Mouse (Mus musculus): ENCODE measurements around the gene Zfp810. TPM values are rescaled to one million over a fixed set of nuclear protein-coding genes. Genes with fewer than 3 reads are reported as not detected.

Gene Zfp810
- total RNA-seq, 2 experiments from 2014 or later, result 9.2 to 12.4 TPM

DNA sequence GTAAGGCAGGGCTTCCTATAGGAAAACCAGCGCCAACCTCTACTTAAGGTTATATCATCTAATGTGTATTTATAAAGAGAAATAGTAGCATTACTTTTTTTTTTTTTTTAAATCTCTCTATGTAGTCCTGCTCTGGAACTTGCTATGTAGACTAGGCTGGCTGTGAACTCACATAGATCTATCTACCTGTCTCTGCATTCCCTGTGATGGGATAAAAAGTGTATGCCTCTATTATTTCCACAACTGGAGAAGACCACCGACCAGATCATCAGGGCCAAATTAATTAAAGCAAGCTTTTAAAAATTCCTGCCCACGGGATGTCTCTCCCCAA lies 47.4 kb downstream of the Zfp810 start:
- no peak for DNase-seq

DNA sequence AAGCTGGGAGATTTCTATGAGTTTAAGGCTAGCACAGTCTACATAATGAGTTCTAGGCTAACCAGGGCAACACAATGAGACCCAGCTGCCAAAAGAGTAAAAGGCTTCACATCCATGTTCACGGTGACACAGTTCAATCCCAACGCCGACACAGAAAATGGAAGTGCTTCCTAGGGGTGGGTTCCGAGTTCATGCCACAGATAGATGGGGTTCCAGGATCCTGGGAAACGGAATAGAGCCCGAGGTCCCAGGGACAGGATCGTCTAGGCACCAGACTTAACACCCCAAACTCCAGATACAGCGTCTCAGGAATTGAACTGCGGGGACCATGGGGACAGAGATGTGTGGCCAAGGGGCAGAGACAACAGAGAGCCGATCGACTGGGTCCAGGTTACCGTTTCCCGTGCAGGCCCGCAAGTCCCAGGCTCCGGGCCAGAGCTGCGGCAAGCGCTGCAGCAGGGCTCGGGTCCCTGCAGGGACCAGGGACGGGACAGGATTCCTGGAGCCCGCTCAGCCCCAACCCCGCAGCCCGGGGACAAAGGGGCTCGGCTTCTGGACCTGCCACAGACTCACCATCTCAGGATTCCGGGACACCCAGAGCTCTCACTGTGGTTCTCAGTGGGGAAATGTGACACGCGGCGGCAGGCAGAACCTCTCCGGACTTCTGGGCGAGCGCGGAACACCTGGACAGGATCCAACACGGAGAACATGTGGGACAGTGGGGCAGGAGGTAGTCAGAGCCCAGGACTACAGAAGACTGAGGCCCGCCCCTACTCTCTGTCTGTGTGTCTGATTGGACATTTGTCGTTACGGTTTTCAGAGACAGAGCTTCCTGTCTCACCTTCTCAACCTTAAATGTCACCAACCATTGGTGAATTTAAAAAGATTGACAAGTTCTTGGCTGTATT lies 48.0 kb downstream of the Zfp810 start, which contains the start of gene Zfp599:
Gene Zfp599, minus strand, starts transcription at position 712 of the 908 bp plus-strand sequence.
- peak; percentile 82 for DNase-seq

DNA sequence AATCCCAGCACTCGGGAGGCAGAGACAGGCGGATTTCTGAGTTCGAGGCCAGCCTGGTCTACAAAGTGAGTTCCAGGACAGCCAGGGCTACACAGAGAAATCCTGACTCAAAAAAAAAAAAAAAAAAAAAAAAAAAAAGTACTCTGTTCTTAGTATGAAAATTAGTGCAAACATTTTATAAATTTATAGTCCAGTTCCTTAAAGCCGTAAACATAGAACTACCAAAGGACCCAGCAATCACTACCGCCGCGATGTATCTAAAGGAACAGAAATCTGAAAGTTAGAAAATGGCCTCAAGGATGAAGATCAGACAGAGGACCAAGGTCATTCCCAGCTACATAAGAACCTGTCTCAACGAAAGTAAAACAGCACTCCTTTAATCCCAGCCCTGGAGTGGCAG lies 48.7 kb downstream of the Zfp810 start:
- no peak for DNase-seq

DNA sequence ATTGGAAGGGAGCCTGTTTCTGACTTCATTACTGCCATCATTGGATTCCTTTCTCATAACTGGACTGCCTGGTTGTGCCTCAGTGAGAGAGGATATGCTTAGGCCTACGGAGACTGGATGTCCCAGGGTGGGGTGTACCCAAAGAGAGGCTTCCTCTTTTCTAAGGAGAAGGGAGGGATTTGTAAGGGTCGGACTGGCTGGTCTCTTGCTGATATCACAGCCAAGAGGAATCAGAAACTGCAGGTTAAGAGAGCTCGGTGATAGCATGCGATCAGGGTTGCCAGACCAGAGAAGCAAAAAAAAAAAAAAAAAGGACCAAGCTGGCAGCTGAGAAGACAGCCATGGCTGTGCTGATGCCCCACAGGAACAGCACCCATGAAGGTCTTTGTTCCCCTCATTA lies 50.9 kb downstream of the Zfp810 start:
- no peak for DNase-seq

DNA sequence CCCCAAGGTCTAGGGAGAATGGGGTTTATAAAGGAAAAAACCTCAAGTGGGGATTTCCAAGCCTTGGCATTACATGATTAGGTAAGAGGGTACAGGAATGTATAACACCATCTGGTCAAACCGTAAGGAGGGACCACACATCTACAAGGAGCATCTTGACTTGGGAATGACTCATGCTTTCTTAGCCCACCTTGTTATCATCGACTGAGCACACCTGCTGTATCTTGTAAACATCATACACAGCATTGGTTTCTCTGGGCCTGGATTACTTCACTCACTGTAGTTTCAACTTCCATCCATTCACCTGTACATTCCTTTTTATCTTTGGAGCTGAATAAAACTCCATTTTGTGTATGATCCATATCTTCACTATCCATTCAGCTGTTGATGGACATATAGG lies 63.2 kb downstream of the Zfp810 start:
- DNase-seq, result no peak

DNA sequence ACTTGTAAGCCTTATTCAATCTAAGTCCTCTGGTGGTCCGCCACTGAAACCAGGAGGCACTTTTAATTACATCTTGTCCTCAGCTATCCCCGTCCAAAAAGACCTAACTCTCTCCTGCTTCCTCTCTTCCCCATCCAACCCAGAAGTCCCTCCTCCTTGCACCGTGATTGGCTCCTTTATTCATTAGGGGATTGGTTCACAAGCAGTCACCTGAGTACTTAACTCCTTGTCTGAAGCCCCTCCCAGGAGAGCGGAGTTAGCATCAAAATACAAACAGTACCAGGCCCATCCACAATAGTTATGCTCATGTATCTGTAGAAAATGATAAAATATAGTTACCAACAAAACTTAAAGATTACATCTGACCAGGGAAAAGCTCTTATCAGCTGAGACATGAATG lies 67.4 kb downstream of the Zfp810 start:
- no peak for DNase-seq

DNA sequence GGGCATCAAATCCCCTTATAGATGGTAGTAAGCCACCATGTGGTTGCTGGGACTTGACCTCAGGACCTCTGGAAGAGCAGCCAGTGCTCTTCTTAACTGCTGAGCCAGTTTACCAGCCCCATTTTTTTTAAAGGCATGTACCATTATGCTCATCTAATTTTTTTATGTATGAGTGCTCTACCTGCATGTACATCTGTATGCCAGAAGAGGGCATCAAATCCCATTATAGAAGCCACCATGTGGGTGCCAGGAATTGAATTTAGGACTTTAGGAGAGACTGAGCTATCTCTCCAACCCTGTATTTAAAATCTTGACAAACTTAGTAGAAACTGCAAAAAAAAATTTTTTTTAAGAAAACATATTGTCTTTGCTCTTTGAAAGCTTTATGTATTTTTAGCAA lies 76.9 kb downstream of the Zfp810 start:
- no peak for DNase-seq

DNA sequence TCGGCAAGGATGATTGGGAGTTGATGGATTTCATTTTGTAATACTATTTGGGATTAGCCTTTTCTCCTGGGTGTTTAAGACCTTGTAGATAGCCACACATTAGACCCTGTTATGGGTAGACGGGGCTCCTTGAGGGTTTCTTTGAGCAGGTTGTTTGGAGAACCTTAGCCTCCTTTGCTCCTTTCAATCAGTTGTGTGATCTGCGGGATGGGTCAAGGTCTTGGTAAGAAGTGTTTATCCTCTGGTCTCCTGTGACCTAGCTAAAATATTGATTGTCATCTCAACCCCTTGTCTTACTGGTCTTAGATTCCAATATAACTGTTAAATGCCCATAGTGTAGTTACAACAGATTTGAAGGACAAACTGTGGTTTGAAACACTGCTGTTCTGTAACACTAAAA lies 77.4 kb downstream of the Zfp810 start:
- no peak for DNase-seq

DNA sequence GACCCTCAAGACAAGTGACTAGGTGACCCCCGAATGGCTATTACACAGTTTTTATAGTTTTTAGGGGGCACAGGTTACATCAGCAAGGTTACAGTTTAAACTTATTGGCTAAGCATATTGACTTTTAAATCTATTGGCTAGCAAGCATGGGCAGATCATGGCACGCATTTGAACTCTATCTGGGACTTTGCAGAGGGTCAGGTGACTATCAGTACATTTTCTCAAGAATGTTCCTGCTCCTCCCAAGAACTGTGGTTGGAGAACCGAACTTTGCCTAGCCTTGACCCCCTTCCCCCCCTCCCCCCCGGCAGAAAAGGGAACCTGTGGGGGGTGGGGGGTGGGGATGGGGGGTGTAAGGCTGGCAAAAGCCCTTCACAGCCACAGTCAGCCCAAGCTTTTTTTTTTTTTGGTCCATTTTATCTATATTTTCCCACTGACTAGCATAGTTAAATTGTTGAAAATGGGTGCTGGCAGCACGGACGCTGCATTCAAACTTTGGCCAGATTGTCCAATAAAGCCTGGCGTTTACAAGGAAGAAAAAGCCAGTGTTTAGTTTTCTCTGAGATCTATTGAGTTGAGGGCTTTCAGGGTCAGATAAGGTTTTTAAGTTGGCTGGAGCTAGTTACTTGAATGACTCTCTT lies 77.9 kb downstream of the Zfp810 start:
- no peak for DNase-seq

DNA sequence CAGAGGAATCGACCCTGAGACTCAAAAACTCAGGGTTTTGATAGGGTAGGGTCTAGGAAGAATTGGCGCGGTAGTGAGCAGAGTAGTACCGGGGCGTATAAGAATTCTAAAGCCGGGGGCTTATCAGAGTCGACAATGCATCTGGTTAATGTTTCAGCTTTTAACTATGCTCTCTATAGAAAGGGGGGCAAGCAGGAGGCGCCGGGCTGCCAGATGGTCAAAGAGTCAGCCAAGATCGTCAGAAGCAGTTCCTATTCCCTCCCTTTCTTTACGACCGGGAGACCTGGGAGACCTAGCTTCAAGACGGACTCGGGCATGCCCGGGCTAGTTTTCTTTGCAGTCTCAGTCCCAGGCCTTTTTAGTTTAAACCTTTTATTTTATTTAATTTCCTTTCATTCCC lies 80.6 kb downstream of the Zfp810 start:
- DNase-seq, result peak; percentile 37

Other genes starting within 250 kb of the Zfp810 start
- not detected for gene Gm49318, start 236.4 kb downstream of the Zfp810 start, total RNA-seq (2021)
- gene Zfp653, start 236.3 kb downstream of the Zfp810 start, total RNA-seq (2021), result 10 to 100 TPM in 1 of 2 experiments, 1 to 10 TPM in 1; 9.7 to 11.8 TPM
- gene Ecsit, start 222.2 kb downstream of the Zfp810 start, total RNA-seq (2021), result 10 to 100 TPM; 70.8 to 78.5 TPM
- 10 to 100 TPM in 1 of 2 experiments, 1 to 10 TPM in 1; 1.4 to 12.9 TPM for gene Cnn1, start 208.4 kb downstream of the Zfp810 start, total RNA-seq (2021)
- gene Elof1, start 190.5 kb downstream of the Zfp810 start, total RNA-seq (2021), result 10 to 100 TPM; 80.6 to 88.5 TPM
- gene Acp5, start 171.9 kb downstream of the Zfp810 start, total RNA-seq (2021), result 10 to 100 TPM; 28.0 to 74.3 TPM
- gene Pigyl, start 150.8 kb downstream of the Zfp810 start, total RNA-seq (2021), result 10 to 100 TPM; 46.4 to 54.9 TPM
- gene Zfp872, start 119.6 kb downstream of the Zfp810 start, total RNA-seq (2021), result 1 to 10 TPM in 1 of 2 experiments, under 1 TPM in 1; 0.78 to 1.7 TPM
- 10 to 100 TPM; 30.4 to 37.4 TPM for gene Zfp809, start 81.9 kb downstream of the Zfp810 start, total RNA-seq (2021)
- 1 to 10 TPM in 1 of 2 experiments, under 1 TPM in 1; 0.90 to 1.3 TPM for gene Zfp599, start 47.8 kb downstream of the Zfp810 start, total RNA-seq (2021)
- gene Anln, start 81.5 kb upstream of the Zfp810 start, total RNA-seq (2021), result 10 to 100 TPM; 15.8 to 19.8 TPM
- gene 9530077C05Rik, start 103.9 kb upstream of the Zfp810 start, total RNA-seq (2021), result 1 to 10 TPM; 4.3 to 5.2 TPM
- gene Gm17545, start 146.6 kb upstream of the Zfp810 start, total RNA-seq (2021), result not detected
- gene Rp9, start 162.1 kb upstream of the Zfp810 start, total RNA-seq (2021), result 10 to 100 TPM; 42.9 to 44.0 TPM
- 10 to 100 TPM; 12.0 to 16.4 TPM for gene Bbs9, start 168.1 kb upstream of the Zfp810 start, total RNA-seq (2021)